Mouse (Mus musculus) cortical plate, adult 2 months (tissue): ENCODE data around the gene Tsga10ip.

Experiments used
- CTCF ChIP-seq: fragments of 200-500 bp; IDR thresholded peaks from 2 replicates; pipeline ENCODE4 v1.5.1; 2011; ENCODE audit warnings: mild to moderate bottlenecking, control low read depth, low read length; ENCODE audit not compliant: insufficient read depth; ENCODE audit errors: extremely low read depth
- POLR2A ChIP-seq: fragments of 200-500 bp; IDR thresholded peaks from 2 replicates; pipeline ENCODE4 v1.6.1; 2011; ENCODE audit warnings: mild to moderate bottlenecking, low read length, control low read depth; ENCODE audit not compliant: insufficient read depth; ENCODE audit errors: extremely low read depth

DNA sequence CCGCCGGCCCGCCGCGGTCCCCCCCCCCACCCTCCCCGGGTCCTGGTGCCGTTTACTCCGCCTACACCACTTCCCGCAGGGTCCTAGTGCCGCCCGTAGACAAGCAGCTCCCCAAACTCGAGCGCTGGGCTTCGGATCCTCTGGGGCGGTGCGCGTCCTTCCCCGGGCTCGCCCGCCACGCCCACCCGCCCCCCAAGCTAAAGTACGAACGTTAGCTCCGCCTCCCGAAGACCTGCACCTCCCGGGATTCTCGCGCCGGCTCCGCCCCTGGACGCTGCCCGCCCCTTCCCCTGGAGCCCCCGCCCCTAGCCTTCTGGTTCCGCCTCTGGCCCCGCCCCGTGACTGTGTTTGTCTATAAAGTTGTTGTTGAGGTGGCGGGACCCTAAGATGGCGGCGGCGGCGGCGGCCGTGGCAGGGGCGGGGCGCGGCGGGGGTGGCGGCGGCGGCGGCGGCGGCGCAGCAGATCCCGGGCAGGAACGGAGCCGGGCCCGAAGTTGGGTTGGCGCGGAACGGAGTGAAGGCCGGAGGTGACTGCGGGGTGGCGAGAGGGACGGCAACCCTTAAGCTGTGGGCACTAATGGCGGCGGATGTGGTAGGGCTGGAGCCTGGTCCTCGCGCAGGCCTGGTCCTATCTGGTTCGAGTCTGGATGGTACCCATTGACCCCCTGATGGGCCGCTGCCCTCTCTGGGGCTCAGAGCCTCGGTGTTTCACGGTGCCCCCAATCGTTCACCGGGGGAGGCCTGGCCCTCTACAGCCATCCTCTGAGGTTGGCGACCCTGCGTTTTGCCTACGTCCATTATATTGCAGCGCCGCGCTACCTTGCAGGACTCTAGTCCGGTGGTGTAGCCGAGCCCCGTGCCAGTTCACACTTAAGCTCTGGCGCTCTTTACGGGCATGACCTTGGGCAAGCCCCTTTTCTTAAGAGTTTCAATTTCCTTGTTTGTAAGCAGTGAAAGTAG is 22.7 kb upstream of the Tsga10ip start, which contains the start of the genes Drap1 and AI837181:
- TF ChIP-seq CTCF (no peak), POLR2A (peak; percentile 53; the same call in 1 of the 2 replicates)
